Mouse (Mus musculus) stomach, postnatal 0 days (tissue): ENCODE measurements around the gene Fuca1. TPM values are rescaled to one million over a fixed set of nuclear protein-coding genes. Genes with fewer than 3 reads are reported as not detected.

Experiments used
- ATAC-seq: fragments of 200-750 bp; cut with Nextera tagmentation; 2 replicates; pipeline ENCODE4 v1.8.0; 2017; ENCODE audit not compliant: low FRiP score, low TSS enrichment
- DNase-seq: peaks from one replicate; pipeline ENCODE4 v3.0.0-alpha.2; 2016; ENCODE audit warnings: low spot score
- H3K27ac ChIP-seq: fragments of 300-500 bp; sonication (generic); replicated peaks from 2 replicates; pipeline ENCODE4 v1.5.1; 2014; ENCODE audit warnings: mild to moderate bottlenecking, control low read depth
- H3K27me3 ChIP-seq: fragments of 300-500 bp; sonication (generic); 2 replicates; pipeline ENCODE4 v1.6.1; 2014; ENCODE audit warnings: low read length; ENCODE audit not compliant: control insufficient read depth, insufficient read depth
- H3K36me3 ChIP-seq: fragments of 300-500 bp; sonication (generic); 2 replicates; pipeline ENCODE4 v1.6.1; 2014; ENCODE audit warnings: low read length, mixed read lengths; ENCODE audit not compliant: control insufficient read depth, insufficient read depth
- H3K4me1 ChIP-seq: fragments of 300-500 bp; sonication (generic); replicated peaks from 2 replicates; pipeline ENCODE4 v1.6.1; 2014; ENCODE audit warnings: antibody characterized with exemption; ENCODE audit not compliant: control insufficient read depth, insufficient read depth
- H3K4me2 ChIP-seq: fragments of 300-500 bp; sonication (generic); replicated peaks from 2 replicates; pipeline ENCODE4 v1.6.1; 2014; ENCODE audit warnings: low read depth, mild to moderate bottlenecking, control low read depth, moderate library complexity
- H3K4me3 ChIP-seq: fragments of 300-500 bp; sonication (generic); 2 replicates; pipeline ENCODE4 v1.5.1; 2014; ENCODE audit warnings: low read depth, low read length, control low read depth
- H3K9ac ChIP-seq: fragments of 300-500 bp; sonication (generic); 2 replicates; pipeline ENCODE4 v1.6.1; 2014; ENCODE audit warnings: mild to moderate bottlenecking, low read length, control low read depth, mixed read lengths
- H3K9me3 ChIP-seq: fragments of 300-500 bp; sonication (generic); 2 replicates; pipeline ENCODE4 v1.6.1; 2016; ENCODE audit warnings: low read length; ENCODE audit not compliant: control insufficient read depth
- CTCF ChIP-seq: IDR thresholded peaks from 2 replicates; pipeline ENCODE4 v1.5.1; 2016; ENCODE audit warnings: antibody characterized with exemption, low read depth, mild to moderate bottlenecking, moderate library complexity
- EP300 ChIP-seq: optimal IDR thresholded peaks from 2 replicates; pipeline ENCODE3; 2016; ENCODE audit warnings: antibody characterized with exemption
- WGBS: fragments of 180-500 bp; shearing (Covaris S2); extraction: QIAGEN DNeasy Blood & Tissue Kit; methylation state at CpG from one replicate; pipeline ENCODE4 v1.1.7; 2014; 5-methylcytosine and 5-hydroxymethylcytosine counted together
- polyA plus RNA-seq: library from polyadenylated mRNA; unstranded; fragments of >200 nt; fragmentation: Nextera tagmentation; extraction: Ambion mirVana; gene quantifications from 2 replicates; pipeline ENCODE4 v1.2.1, GENCODE M21; 2015

The Fuca1 gene
- polyA plus RNA-seq, result 171 and 179 TPM in 2 replicates

DNA sequence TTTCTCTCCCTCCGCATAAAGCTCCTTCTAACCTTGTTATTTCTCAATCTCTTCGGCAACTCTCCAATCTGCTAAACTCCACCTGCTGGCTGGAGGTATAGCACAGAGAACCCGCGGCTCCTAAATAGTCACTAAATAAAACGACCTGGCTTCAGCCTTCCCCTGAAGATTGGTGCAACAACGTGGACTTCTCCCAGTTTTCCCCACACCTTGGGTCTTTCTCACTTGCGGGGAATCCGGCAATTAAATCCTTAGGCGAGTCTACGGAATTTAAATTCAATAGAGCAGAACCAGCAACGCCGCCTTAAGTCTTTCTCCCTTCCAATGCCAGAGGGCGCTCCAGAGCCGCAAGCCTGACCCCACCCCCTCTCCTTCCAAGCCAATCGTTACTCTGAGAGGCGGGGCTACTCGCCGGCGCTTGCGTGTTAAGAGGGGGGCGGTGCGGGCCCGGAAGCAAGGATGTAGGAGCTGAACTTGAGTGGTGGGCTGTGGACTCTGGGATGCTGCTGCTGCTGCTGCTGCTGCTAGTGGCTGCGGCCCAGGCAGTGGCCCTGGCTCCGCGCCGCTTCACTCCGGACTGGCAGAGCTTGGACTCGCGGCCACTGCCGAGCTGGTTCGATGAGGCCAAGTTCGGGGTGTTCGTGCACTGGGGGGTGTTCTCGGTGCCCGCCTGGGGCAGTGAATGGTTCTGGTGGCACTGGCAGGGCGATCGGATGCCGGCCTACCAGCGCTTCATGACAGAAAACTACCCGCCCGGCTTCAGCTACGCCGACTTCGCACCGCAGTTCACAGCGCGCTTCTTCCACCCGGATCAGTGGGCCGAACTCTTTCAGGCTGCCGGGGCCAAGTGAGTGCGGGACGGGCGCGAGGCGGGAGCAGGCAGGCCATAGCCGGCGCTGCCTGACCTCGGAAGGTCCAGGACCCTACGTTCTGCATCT, at the start of gene Fuca1:
TSS of gene Fuca1 (plus strand) at position 432 of the 938 bp plus-strand sequence.
- under 1% methylated on average over 60 of the region's 60 CpGs for WGBS
- TF ChIP-seq EP300 (no peak), CTCF (peak; percentile 84)
- Histone ChIP-seq H3K9ac (peak within 1 kb of the TSS; percentile 75), H3K27ac (peak within 1 kb of the TSS; percentile 69), H3K27me3 (no peaks in the 10 kb centered on the region), H3K4me3 (peak within 1 kb of the TSS; percentile 71), H3K4me2 (peak within 1 kb of the TSS; percentile 77), H3K9me3 (no peaks in the 10 kb centered on the region), H3K36me3 (no peaks in the 10 kb centered on the region; the same call in 1 of the 2 replicates), H3K4me1 (no peaks in the 10 kb centered on the region)
- peak; percentile 91 for ATAC-seq
- peak; percentile 97 for DNase-seq

DNA sequence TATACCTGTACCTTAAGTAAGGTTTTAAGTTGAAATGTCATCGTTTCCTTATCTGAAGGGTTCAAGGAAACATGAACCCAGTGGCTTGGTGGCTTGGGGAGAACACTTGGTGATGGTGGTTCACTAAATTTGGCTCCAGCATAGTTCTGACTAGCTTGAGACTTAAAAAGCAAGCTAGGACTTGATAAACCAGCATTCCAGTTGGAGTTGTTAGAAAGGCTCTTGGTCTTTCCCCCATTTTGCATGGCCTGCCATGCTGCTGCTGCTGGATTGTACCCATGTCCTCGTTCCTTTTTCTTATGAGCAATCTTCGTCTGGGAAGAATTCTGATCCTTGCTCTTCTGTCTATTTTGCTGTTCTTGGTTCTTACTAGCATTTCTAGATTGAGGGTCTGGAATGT, 48.5 kb upstream of the Fuca1 start:
- Histone ChIP-seq H3K27ac (no peak overlapping the region), H3K4me2 (peak overlapping the region; percentile 70), H3K4me1 (peaks cover 18% of the 10 kb centered on the region; the same call in 1 of the 2 replicates), H3K9me3 (no peaks in the 10 kb centered on the region), H3K4me3 (peak overlapping the region; percentile 83), H3K27me3 (no peaks in the 10 kb centered on the region), H3K36me3 (no peaks in the 10 kb centered on the region), H3K9ac (peak overlapping the region; percentile 90; the same call in 1 of the 2 replicates)
- DNase-seq (no peak), ATAC-seq (no peak)
- no peak for TF ChIP-seq CTCF
- no peak for TF ChIP-seq EP300
- WGBS, result 17% methylated on average over 3 of the region's 3 CpGs

DNA sequence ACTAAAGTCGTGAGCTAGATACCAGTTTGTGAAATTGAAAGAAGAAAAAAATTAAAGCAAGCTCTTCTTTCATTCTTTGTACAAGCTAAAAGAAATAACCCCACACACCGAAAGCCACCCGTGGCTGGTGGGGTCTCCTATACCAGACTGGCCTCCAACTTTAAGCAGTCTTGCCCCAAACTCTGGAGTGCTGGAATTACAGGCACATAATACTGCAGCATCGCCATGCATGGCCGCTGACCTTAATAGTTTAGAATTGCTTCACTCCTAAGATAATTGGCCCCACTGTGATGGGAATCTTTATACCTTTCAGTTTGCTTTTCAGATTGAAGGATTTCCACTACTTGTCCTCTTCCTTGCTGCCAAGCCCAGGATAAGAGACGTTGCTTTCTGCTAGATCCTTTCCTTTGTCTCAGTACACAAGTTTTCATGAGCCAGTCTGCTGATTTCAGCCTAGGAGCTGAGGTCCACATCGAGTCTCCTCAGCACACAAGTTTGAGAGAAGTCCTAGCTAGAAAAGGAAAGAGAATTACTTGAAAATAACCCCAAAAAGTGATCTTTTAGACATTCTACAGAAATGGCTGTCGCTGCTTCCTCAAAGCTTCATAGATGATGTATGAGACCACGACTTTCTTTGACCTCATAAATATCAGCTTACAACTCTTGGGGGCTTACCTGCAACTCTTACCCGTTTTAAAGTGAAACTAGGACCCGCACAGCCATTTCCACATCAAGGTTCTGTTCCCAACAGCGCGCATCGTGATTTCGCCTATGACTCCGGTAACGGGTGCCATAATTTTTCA, 47.7 kb upstream of the Fuca1 start:
- Histone ChIP-seq H3K27me3 (no peaks in the 10 kb centered on the region), H3K9me3 (no peaks in the 10 kb centered on the region), H3K4me2 (peak overlapping the region; percentile 70), H3K4me1 (peaks cover 18% of the 10 kb centered on the region; the same call in 1 of the 2 replicates), H3K36me3 (no peaks in the 10 kb centered on the region), H3K27ac (peak overlapping the region; percentile 100), H3K9ac (peak overlapping the region; percentile 90), H3K4me3 (peak overlapping the region; percentile 83)
- DNase-seq, result no peak
- WGBS, result 4% methylated on average over 17 of the region's 17 CpGs
- TF ChIP-seq EP300 (no peak), CTCF (no peak)
- no peak for ATAC-seq

DNA sequence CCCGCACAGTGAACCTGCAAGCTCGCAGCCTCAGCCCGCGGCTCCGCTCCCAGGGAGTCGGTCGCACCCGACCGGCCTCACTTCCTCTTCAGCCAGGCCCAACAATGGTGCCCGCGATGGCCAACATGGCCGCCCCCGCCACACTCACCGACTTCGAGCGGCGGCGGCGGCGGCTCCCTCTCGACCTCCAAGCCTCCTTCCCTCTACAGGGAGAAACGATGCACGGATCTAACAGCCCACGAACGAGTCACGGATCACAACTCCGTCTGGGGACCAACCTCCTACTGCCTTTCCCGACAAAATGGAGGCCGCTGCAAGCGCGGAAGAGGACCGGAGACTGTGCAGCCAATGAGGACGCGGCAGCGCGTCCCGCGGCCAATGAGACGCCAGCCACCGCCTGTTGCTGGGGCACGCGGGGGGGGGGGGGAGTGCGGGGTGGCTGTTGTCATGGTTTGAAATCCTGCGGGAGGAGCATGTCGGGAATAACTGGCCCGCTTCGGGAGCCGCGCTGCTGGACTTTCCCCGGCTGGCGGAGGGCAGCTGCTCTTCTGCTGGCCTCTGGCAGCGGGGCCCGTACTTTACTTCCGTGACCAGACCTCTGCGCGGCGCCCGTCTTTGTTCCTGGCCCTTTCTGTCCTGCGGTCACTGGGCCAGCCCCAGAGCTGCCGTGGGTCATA, 46.9 kb upstream of the Fuca1 start, which contains the start of gene Pnrc2:
TSS of gene Pnrc2 (minus strand) at position 325 of the 677 bp plus-strand sequence.
- H3K4me1 ChIP-seq, result peaks cover 18% of the 10 kb centered on the region; the same call in 1 of the 2 replicates
- TF ChIP-seq EP300, result peak; percentile 80
- no peak; the same call in 1 of the 2 replicates for TF ChIP-seq CTCF
- H3K36me3 ChIP-seq, result no peaks in the 10 kb centered on the region
- DNase-seq (peak; percentile 98), ATAC-seq (peak; percentile 95)
- H3K4me2 ChIP-seq, result peak within 1 kb of the TSS; percentile 70
- no peaks in the 10 kb centered on the region for H3K27me3 ChIP-seq
- H3K9ac ChIP-seq, result peak within 1 kb of the TSS; percentile 90
- peak within 1 kb of the TSS; percentile 83 for H3K4me3 ChIP-seq
- under 1% methylated on average over 58 of the region's 60 CpGs for WGBS
- H3K9me3 ChIP-seq, result no peaks in the 10 kb centered on the region
- H3K27ac ChIP-seq, result peak within 1 kb of the TSS; percentile 100
